Mouse (Mus musculus): ENCODE results near the gene Ulk4.

Ulk4 gene

DNA sequence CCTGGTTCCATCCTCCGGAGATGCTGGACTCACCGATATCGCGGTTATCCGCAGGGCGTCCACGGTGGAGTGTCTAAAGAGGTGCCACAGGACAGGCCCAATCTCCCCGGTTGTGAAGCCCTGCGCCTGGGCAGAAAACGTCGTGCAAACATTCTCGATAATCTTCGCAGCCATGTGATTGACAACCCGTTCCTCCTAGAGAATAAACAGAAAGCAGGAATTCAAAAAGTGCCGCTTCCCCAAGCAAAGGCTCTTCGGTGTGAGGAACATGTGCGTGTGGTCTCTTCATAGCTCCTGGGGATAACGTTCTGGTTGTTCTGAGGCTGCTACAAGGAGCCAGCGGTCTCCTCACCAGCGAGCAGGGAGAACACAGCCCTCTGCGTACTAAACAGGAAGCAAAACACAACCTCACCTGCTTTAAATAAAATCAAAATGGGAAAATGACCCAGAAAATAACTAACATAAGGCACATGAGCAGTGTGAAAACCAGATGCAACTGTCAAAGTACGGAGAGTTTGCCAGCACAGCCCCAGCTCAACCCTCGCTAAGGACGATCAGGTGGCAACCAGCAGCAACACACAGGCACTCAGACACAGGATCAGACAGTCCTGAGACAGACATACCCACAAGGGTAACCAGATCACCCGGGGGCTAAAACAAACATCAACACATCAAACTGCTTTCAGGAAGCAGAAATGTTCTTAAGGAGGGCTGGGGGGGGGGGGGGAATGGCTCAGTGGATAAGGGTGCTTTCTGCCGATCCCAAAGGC is 84.2 kb downstream of the Ulk4 start:
- DNase-seq (ENCODE audit: low spot score in 2 of 2), result no peak

DNA sequence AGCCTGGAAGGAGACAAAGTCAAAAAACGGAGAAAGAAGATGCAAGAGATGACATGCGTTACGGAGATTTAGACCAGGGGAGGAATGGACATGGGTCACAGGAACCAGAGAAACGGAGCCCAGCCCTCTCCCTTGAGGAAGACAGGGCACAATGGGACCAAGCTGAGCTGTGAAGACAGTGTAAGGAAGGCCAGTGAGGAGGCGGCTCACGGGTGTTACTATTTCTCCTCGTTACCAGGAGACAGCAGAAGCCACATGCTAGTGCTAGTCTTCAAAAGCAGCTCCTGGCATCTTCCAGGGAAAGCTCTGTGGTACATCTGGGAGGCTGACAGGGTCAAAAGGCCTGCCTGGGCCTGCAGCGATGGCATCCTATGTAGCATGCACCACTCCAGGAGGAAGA is 89.2 kb downstream of the Ulk4 start:
- DNase-seq (ENCODE audit: low spot score in 2 of 2), result no peak

DNA sequence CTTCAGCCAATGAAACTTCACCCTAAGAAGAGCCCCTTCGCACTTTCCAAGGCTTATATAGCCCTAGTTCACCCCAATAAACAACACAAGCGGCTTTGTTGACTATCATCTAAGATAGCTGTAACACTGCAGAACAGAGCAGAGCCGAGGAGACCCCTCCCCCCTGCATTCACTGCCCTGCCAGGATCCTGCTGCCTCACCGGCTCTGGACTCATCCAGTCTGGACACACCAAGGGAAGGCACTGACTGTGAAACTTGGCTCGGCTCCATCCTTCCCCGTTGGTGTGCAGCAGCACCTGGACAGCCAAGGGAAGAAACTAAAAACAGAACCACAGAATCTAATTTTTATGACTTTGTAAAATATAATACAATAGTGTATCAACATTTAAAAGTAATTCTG is 91.2 kb downstream of the Ulk4 start:
- no peak for DNase-seq (ENCODE audit: low spot score in 2 of 2)

DNA sequence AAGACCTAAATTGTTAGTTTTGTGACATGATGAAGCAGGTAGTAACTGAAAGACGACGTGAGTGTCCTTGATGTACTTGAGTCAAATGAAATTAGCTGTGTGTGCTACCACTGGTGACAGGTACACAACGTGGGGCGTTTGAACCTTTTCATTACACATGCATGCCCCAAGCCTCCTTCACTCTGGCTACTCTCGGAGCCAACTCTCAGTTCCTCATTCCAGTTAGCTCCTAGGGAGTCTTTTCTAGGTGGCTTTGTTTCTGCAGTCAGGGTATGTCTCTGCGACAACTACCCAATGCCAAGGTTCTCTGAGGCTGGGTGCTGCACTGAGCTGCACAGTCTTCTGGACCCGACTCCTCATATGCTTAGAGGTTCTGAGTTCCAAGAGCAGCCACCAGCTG is 100.6 kb downstream of the Ulk4 start:
- no peak for DNase-seq (ENCODE audit: low spot score in 2 of 2)

DNA sequence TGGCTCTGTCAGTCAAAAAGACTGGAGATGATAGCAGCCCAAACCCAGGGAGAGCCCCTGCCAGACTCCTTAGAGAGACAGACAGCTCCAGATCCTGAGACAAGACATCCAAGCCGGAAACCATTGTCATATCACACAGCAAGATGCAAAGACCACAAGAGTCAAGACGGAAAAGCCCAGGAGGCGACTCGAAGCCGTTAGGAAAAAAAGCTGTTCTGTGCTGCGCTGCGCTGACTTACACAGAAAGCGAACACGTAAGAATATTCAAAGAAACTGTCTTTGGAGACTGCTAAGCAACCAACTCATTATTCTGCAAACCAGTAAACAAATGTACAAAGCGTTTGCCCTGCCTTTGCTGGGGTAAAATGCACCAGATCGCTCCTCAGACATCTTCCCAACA is 101.8 kb downstream of the Ulk4 start:
- no peak for DNase-seq (ENCODE audit: low spot score in 2 of 2)

DNA sequence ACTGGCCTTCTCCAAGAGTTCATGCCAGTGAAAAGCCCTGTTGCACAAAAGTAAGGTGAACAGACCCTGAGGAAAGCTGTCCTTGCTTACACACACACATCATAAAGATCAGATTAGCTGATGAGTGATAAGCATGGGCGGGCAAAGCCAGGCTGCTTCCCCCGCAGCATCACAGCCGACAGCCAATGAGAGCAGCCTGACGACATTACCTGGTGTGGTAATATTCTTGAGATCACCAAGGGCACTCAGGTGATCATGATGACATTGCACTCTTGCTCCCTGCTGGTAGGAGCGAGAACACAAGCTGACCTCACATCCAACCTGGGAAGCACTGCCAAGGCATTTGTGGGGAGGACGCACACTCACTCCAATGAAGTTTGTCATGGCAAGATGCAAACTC is 104.9 kb downstream of the Ulk4 start:
- no peak for DNase-seq (ENCODE audit: low spot score in 2 of 2)

DNA sequence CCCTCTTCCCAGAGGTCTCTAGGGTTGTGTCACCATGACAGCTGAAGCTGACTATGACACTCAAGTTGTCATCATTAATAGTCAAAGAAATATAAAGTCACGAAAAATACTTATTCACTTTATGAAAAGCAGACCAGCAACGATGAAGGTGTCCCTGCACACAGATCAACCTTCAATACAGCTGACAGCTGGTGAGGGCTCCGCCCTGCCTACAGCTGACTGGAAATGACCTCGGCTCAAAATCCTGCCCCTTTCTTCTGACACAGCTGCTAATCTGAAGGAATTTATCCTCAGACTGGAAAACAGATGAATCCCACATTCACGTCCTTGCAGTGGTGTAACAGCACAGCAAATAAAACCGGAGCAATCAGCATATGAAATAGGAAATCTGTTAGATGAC is 105.4 kb downstream of the Ulk4 start:
- DNase-seq (ENCODE audit: low spot score in 2 of 2), result no peak

DNA sequence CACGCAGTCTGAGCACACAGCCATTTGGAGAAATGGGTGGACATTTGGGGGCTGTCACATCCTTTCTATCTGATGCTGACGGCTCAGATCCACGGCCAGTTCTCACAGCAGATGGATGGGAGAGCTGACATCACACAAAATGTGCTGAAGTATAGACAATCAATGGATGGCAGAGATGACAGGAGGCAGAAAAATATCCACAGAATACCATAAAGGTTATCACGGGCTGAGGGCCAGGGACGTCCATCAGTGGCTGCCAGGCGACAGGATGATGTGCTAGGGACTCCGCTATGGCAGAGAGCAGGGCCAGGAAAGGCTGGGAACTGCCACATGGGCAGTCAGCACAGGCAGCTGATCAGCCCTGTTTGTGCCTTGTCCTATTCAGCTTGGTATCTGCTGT is 112.4 kb downstream of the Ulk4 start:
- no peak for DNase-seq (ENCODE audit: low spot score in 2 of 2)

DNA sequence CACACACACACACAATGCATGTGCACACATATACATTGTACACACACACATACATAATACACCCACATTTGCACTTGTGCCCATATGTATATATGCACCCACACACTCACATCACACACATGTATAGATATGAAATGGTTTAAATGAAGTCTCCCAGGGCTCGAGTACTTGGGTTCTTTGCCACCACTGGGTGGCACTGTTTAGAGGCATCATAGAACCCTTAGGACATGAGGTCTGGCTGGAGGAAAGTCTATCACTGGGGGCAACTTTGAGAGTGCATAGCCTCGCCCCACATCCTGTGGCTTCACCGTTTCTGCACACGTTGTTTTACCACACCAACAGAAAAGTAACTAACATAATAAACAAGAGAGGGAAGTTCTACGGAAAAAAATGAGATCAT is 114.2 kb downstream of the Ulk4 start:
- DNase-seq (ENCODE audit: low spot score in 2 of 2), result peak in 1 of 2 experiments; percentile 4

DNA sequence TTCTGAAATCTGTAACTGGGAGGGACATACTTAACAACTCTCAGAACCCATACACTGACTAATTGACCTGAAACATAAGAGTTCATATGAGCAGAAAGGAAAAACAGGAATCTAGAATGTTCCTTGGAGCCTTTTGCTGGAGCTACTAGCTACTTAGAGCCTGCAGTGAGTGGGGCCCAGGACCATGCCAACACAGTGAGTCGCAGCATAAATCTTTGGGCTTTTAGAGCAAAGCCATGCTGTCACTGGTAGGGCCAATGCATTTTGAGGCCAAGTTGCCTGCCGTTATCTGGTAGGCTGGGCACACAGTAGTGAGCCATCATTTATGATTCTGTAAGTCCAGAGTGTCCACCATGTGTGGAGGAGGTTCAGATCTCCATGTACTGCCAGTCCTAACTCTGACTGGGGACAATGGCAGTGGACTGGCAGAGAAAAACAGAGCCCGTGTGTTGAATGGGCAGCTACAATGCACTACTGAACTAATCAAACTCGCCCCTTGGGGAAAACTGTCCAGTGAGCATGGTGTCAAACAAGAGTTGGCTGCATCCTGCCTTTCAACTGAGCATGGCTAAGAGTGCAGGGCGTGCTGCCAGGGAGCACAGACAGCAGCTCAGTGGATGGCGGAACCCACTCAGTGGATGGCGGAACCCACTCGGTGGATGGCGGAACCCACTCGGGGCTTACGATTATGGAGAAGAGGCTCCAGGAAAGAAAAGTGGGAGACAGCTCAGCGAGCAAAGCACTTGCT is 115.0 kb downstream of the Ulk4 start:
- DNase-seq (ENCODE audit: low spot score in 2 of 2), result no peak

DNA sequence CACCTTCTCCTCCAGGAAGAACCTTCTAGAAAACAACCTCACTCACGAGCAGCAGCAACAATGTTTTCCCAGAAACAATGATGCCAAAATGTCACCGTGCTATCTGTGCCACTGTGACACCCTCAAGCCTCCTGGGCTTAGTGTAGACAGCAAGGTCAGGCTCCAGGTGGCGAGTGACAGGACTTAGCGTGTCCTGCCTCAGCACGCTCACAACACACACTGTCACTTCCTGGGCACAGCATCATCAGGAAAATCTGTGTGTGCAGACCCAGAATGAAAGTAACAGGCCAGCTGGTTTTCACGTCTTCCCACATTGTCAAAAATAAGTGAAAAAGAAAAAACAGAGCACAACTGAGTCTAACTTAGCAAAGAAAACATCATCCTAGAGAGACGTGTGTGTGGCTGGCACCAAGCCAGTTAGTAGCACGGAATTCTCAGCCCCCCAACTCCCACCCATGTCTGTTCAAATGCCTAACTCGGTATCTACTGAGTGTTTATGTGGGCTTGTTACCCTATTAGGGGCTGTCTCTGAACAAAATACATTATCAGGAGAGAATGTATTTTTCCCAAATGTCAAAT is 120.7 kb downstream of the Ulk4 start:
- no peak for DNase-seq (ENCODE audit: low spot score in 2 of 2)

DNA sequence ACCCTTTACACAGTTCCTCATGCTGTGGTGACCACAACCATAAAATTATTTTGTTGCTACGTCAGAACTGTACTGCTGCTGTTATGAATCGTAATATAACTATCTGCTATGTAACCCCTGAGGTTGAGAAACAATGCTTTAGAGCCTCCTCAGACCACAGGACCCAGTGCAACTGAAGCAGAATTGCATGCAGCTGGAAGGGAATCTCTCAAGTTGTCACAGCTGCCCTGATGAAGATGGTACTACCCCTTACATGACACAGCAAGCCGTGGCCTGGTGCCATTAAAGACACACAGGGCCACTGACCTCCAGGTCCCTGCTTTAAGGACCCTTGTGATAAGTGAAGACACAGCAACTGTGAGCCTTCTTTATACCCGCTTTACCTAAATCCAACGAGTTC is 123.7 kb downstream of the Ulk4 start:
- DNase-seq (ENCODE audit: low spot score in 2 of 2), result no peak

DNA sequence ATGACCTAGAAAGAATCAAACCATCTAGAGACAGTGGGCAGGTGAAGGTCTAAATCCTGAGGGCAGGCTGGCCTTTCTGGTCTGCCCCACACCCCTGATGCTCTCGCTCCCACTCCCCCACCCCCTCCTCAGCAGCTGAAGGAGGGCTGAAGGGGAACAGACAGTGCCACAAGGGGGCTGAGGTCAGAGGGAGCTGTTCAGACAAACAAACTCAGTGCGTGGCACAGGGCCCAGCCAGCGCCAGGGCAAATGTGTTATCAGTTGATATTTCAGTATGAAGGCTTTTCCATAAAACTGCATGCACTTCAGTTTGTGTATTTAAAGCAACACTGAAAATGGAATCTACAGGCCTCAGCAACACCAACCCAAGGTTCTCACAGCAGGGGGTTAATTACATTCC is 128.4 kb downstream of the Ulk4 start:
- no peak for DNase-seq (ENCODE audit: low spot score in 2 of 2)

DNA sequence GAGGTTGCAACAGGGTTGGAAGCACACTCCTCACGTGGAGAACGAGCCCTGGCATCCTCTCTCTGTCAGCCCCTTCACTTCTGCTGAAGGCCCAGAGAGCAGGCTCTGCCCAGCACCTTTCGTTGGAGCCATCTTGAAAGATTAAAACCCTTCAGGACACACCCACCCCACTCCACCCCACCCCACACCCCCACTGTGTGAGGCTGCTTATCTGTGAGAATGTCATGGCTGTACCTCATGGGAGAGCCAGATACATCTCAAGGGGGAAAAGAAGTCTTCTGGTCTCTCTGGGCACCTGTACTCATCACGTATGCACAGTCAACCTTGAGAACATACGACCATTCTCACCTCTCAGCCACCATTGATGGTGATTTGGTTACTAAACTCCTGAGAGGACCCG is 133.8 kb downstream of the Ulk4 start:
- no peak for DNase-seq (ENCODE audit: low spot score in 2 of 2)

DNA sequence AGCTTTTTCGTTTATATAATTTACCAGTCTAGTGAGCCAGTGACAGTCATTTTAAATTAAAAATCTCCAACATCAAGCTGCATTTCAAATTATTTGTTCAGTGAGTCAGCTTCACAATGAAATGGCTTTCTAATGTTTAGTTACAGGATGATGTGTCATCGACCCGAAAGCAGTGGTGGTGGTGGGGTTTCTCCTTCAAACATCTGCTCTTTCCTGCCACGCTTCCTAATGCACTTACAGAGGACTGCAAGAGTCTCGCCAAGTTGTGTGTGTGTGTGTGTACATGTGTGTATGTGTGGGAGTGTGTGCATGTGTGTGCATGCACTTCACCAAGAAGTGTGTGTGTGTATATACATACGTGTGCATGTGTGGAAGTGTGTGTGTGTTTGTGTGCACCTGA is 144.4 kb downstream of the Ulk4 start:
- no peak for DNase-seq (ENCODE audit: low spot score in 2 of 2)

DNA sequence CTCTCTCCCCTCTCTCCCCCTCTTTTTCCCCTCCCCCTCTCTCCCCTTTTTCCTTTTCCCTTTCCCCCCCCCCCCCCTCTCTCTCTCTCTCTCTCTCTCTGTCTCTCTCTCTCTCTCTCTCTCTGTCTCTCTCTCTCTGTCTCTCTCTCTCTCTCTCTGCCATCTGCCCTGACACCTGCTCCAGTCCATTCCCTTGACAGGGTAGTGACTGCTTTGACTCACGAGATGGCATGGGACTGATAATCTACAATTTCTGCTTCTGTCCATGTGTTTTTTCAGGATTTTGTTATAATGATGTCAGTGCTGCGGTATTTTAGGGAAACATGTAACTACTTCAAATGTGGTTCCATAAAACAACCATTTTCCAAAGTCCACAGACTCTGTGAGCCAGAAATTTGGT is 147.5 kb downstream of the Ulk4 start:
- no peak for DNase-seq (ENCODE audit: low spot score in 2 of 2)

DNA sequence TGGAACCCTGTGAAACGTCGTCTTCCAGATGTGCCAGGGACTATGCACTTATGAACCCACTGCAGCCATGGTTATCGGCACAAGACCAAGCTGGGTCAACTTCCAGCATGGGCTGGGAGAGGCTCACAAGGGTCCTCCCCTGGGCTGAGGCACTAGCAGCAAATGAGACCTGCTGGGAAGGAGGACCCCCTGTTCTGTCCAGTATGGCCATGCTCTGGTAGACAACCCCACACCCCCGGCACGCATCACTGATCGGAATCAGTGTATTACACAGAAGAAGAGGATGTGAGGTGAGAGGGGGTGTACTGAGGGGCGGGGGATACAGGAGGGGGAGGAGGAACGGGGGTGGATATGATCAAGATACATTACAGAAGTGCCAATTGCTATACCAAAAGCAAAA is 148.1 kb downstream of the Ulk4 start:
- DNase-seq (ENCODE audit: low spot score in 2 of 2), result no peak

DNA sequence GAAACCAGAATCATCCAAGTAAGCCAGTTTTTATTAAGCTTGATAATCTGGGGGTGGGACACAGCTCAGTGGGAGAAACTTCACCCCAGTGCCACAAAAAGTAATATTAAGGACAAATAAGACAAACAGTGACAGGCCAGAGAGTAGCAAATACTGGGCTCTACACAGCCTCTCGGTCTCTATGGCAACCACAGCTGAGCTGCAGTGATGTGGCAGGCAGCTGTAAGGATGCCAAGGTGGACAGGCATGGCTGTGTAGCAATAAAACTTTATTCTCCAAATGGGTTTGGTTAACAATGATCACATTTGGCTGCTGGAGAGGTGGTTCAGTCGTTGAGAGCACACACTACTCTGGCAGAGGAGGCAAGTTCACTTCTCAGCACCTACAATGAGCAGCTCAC is 150.0 kb downstream of the Ulk4 start:
- DNase-seq (ENCODE audit: low spot score in 2 of 2), result no peak

DNA sequence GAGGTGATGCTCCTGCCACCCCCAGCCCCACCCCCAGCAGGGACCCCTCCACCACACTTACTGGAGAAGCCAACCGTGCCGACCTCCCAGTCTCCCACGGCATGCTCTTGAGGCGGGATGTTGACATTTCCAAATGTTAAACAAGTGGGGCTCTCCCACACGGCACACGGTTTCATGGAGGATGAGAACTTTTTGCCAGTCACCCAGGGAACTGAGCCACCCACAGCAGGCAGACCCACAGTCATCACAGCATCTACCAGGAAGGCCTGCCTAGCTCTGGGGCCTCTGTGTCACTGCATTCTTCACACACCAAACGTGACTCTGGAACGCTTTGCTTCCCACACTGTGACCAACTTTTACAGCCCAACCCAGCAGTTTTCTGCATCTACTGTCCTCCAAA is 152.3 kb downstream of the Ulk4 start:
- no peak for DNase-seq (ENCODE audit: low spot score in 2 of 2)

DNA sequence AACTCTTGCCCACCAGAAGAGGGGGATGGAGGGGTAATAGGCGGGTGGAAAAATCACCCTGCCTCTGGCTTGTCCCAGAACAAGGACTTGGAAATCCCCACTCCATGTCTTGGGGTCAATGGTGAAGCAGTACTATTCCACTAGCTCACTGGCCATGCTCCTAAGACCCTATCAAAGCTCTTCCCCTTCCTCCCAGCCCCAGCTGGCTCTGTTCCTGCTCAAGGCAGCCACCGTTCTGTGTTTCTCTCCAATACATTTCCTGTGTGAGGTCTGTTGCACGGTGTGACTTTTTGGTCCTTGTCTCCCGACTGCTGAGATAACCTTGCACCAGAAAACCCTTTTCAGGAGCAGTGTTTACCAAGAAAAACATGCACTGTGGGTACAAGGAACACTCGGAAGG is 155.0 kb downstream of the Ulk4 start:
- no peak for DNase-seq (ENCODE audit: low spot score in 2 of 2)

DNA sequence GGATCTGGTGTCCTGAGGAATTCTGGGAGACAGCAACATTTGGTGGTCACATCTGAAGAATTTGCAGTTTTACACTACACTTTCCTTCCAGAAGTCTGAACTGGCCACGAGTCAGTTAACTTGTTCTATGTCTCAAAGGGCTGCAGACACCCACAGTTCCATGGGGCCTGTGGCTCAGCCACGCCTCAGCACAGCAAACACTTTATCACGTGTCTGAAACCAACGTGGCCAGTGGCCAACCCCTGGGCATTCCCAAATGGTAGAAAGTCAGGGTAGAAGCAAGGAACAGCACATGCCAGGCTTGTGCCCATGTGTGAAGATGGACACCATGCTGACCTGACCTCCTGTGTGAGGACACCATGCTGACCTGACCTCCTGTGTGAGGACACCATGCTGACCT is 159.1 kb downstream of the Ulk4 start:
- no peak for DNase-seq (ENCODE audit: low spot score in 2 of 2)

DNA sequence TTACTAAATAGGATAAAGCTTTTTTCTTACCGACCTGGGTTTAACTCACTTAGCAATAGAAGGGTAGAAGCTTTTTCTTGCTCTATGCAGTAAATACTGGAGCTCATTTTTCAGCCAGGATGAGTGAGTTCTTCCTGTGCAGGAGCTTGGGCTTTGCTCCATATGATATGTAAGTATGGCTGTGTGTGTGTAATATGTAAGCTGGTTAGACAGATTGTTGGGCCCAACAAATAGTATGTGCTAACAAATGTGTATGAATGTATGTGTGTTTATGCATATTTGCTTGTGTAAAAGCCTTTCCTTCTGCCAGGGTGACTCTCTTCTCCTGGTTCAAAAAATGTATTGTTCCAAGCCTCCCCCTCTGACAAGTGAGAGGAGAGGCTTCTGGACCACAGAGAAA is 164.9 kb downstream of the Ulk4 start:
- DNase-seq (ENCODE audit: low spot score in 2 of 2), result no peak

DNA sequence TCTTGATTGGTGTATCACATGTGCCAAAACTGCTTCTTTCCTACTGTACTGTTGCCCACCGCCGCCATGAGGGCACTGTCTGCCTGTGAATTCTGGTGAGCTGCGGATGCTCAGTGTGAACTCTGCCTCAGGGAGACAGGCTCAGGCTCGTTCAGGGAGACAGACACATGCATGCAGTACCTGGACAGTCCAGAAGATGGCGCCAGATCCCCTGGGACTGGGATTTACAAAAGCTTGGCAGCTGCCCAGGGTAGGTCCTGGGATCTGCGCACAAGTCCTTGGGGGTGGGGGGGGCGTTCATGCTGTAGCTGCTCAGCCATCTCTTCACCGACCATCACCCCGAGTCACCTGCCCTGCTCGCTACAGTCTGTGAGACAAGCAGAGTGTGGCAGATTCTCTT is 168.9 kb downstream of the Ulk4 start:
- peak; percentile 9 to 14 for DNase-seq (ENCODE audit: low spot score in 2 of 2)

Data from natural killer cell, adult 2 months (primary cell).